ENCODE assay signal across 17 mouse cellular contexts in genomic region chr9:29898406-29899054, GRCm38 (mm10).
"Had no signal": no experiment of that assay in that cellular context is flagged by ENCODE, and none has a peak within 500 bp of the region (broad histone marks: within the 10 kb centered on the region; RNA-seq: fewer than 3 reads in every experiment).

No protein-coding gene starts in this region.

- H3K36me3 ChIP-seq: limb, embryonic 15.5 days; liver, embryonic 12.5 days; lung, embryonic 15.5 days; midbrain, embryonic 12.5 days; stomach, embryonic 15.5 days had no signal

- DNase-seq: kidney, adult 11 months; kidney, adult 9 months; kidney, postnatal 36 days; layer of hippocampus, adult 9-11 months; layer of hippocampus, postnatal 36 days; lung, postnatal 14 days; right cerebral cortex, postnatal 14 days; thymus, adult 2 months; thymus, postnatal 25 days had no signal

- H3K9me3 ChIP-seq: limb, embryonic 15.5 days; liver, embryonic 12.5 days; lung, embryonic 15.5 days; midbrain, embryonic 12.5 days; stomach, embryonic 15.5 days had no signal

- H3K4me3 ChIP-seq: limb, embryonic 15.5 days; liver, embryonic 12.5 days; lung, embryonic 15.5 days; megakaryocyte, embryonic 14.5 days; midbrain, embryonic 12.5 days; stomach, embryonic 15.5 days had no signal

- H3K4me1 ChIP-seq: limb, embryonic 15.5 days; liver, embryonic 12.5 days; lung, embryonic 15.5 days; megakaryocyte, embryonic 14.5 days; stomach, embryonic 15.5 days had no signal

- H3K27me3 ChIP-seq: limb, embryonic 15.5 days; liver, embryonic 12.5 days; lung, embryonic 15.5 days; megakaryocyte, embryonic 14.5 days; midbrain, embryonic 12.5 days; stomach, embryonic 15.5 days had no signal

- H3K27ac ChIP-seq: kidney, postnatal 0 days; limb, embryonic 15.5 days; liver, embryonic 12.5 days; lung, embryonic 15.5 days; macrophage; midbrain, embryonic 12.5 days; stomach, embryonic 15.5 days had no signal

- H3K9ac ChIP-seq: limb, embryonic 15.5 days; liver, embryonic 12.5 days; lung, embryonic 15.5 days; midbrain, embryonic 12.5 days; stomach, embryonic 15.5 days had no signal

- H3K4me2 ChIP-seq: limb, embryonic 15.5 days; liver, embryonic 12.5 days; lung, embryonic 15.5 days; midbrain, embryonic 12.5 days; stomach, embryonic 15.5 days had no signal

- ATAC-seq: liver, embryonic 12.5 days had no signal
